Mouse (Mus musculus) C2C12 (cell line): Measurements from ENCODE around the gene Pip5kl1.

Source experiments
- CTCF ChIP-seq: IDR thresholded peaks from one replicate; pipeline ENCODE4 v1.5.1; 2011; ENCODE audit not compliant: control insufficient read depth, insufficient read depth, insufficient read length
- MYOD1 ChIP-seq: IDR thresholded peaks from one replicate; pipeline ENCODE4 v1.6.1; 2011; ENCODE audit warnings: low read depth; ENCODE audit not compliant: control insufficient read depth, insufficient read length

DNA sequence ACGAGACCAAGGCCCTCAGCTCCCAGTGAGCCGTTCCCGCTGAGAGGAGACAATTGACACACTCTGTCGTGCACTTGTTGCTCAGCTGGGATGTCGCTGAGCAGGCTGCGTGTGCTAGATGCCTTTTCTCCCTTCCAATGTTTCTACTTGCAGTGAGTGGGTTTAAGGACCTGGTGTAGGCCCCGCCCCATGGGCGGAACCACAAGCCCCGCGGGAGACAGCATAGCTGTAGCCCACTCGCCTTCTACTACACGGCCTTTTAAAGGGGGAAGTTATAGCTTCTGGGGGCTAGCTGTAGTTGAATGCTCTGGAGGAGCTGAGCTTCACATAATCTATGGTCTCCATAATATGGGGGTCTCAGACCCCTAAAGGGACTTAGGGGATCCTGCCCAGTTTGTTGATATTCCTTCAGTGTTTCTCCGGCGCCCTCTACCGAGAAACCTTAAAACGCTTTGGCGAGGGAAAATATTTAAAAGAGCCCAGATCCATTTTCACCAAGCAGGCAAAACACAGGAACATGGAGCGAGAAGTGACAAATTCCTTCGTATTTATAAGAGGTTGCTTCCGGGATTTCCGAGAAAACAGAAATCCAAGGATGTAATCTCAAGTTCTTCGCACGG is 36.1 kb downstream of the Pip5kl1 start:
- TF ChIP-seq MYOD1 (no peak), CTCF (no peak)
